Mouse (Mus musculus) heart, adult 2 months (tissue): ENCODE data around the gene Ift43.

Experiments
- CTCF ChIP-seq: fragments of 200-600 bp; IDR thresholded peaks from 2 replicates; pipeline ENCODE4 v1.8.1; 2022; ENCODE audit warnings: antibody characterized with exemption, mild to moderate bottlenecking, moderate library complexity
- POLR2A ChIP-seq: fragments of 200-500 bp; IDR thresholded peaks from 2 replicates; pipeline ENCODE4 v1.6.1; 2011; ENCODE audit warnings: mild to moderate bottlenecking, low read depth, low read length, control low read depth; ENCODE audit not compliant: insufficient read depth

GRCm38 (mm10) chr12:86106086-86106485 lies 23.7 kb downstream of the Ift43 start:
- TF ChIP-seq POLR2A: no peak
- TF ChIP-seq CTCF: no peak
